Mouse (Mus musculus): ENCODE data around the gene Olfr283. TPM values are rescaled to one million over a fixed set of nuclear protein-coding genes. Genes with fewer than 3 reads are reported as not detected.
"Not testable (repeated sequence)": the region's sequence is repeated elsewhere in the genome, so short reads cannot be mapped to it uniquely, and the experiment has no call there.

Olfr283 gene
- total RNA-seq (2021): not detected
- long read RNA-seq, experiment 1: 0 reads
- long read RNA-seq, experiment 2: 0 reads

DNA sequence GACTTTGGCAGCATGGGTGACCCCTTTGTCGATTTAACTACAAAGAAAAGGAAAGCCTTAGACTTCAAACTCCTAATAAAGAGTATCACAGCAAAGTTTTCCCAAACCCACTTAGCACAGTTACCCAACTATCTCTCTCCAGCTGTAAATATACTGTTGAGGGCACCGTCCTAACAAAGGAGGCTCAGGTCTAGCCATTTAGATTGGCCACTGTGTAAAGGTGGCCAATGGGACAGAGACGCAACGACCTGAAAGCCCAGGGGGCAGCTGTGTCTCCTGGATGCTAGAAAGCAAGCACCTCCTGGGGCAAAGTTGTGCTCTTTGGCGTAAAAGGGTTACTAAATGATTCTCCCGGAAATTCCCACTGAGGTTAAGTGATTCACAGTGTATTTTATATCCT lies at the start of gene Olfr283:
Gene Olfr283, minus strand, starts transcription at position 101 of the 400 bp plus-strand sequence.
- DNase-seq: no peak

DNA sequence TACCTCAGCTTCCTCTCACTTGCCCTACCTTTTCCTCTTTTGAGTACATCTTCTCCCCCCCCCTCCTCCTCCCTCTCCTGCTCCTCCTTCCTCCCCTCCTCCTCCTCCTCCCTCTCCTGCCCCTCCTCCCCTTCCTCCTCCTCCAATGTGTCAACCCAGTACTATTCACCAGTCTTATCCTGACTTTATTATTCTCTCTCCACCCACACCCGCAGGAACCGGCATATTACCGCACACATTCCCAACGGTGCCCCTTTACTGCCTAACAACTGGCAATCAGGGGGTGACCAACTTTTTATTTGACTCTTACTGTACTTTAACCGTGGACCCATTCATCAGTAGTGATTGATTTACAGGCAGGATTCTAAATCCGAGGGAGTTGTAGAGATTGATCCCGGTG lies 44.4 kb upstream of the Olfr283 start:
- DNase-seq: no peak

DNA sequence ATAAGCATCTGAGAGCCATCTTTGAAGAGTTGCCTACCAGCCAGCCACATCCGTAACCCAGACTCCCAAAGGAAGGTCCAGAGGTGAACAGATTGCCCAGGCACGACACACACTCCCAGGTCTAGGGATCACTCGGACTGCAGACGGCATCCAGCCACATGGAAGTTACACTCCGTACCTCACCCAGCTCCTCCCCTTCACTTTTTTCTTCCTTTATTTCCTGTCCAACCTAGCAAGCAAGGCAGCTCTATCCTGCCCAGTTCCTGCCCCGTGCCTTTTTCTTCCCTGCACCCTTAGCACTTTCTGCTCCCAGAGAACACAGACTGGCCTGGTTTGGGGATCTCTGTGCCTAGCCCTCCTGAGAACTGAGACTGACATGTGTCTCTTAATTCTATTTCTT lies 44.0 kb upstream of the Olfr283 start:
- no peak for DNase-seq

DNA sequence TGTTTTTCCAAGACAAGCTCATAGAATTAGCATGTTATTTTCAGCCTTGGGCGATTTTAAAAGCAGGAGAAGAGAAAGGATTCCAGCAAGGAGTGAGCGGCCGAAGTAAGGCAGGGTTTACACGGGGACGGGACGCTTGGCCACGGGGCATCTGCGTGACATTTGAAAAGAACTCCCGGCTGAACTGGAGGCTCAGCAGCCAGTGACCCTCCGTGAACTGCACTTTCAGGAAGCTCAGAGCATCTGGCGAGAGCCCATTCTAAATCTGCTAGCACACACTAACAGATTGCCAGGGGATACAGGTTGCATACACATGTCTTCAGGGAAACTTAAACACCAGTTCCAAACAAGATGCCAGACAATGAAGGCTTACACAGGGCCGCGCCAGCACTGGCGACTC lies 43.6 kb upstream of the Olfr283 start:
- DNase-seq: no peak

DNA sequence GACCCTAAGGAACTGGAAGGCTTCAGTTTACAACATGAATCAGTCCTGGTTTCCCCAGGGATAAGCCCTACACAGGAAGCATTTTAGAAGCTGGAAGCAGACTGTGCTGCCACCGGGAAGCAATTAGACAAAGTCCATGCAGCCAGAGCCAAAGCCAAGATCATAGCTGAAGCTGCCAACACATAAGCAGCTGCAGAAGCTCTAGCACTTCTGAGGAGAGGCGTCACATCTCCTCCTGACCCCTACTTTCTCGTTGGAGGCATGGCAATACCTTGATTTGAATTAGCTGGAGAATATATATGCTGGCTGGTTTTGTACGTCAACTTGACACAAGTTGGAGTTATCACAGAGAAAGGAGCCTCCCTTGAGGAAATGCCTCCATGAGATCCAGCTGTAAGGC lies 40.2 kb upstream of the Olfr283 start:
- DNase-seq: no peak

DNA sequence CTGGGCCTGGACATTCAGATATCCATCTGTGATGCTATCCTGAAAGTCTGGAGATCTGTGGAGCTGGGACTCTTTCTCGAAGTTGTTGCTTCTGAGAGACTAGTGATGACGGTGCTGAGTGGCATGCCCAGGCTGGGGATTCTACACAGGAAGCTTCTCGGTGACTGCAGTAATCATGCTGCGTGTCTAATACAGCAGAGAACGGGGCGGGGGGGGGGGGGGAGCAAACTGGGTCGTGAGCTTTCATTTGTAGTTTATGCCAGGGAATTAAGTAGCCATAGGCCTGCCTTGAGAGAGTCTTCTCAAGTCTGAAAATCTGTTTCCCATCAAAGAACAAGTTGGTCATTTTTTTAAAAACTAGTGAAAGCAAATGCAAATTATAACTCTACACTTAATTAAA lies 37.4 kb upstream of the Olfr283 start:
- no peak for DNase-seq

DNA sequence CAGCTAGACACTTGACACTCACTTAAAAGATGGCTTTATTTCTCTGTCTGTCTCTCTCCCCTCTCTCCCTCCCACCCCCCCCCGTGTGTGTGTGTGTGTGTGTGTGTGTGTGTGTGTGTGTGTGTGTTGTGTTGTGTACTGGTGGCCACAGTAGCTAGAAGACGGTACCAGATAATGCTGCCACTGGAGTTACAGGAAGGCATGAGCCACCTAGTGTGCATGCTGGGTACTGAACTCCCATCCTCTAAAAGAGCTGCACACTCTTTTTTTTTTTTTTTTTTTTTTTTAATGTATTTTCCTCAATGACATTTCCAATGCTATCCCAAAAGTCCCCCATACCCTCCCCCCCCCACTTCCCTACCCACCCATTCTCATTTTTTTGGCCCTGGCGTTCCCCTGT lies 36.5 kb upstream of the Olfr283 start:
- peak in 1 of 2 experiments; percentile 2 for DNase-seq

DNA sequence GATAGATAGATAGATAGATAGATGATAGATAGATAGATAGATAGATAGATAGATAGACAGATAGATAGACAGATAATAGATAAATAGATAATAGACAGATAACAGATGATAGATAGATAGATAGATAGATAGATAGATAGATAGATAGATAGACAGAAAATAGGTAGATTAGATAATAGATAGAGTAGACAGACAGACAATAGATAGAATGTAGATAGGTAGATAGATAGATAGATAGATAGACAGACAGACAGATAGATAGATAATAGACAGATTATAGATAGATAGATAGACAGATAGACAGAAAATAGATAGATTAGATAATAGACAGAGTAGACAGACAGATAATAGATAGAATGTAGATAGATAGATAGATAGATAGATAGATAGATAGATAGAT lies 36.1 kb upstream of the Olfr283 start:
- DNase-seq: not testable (repeated sequence)

DNA sequence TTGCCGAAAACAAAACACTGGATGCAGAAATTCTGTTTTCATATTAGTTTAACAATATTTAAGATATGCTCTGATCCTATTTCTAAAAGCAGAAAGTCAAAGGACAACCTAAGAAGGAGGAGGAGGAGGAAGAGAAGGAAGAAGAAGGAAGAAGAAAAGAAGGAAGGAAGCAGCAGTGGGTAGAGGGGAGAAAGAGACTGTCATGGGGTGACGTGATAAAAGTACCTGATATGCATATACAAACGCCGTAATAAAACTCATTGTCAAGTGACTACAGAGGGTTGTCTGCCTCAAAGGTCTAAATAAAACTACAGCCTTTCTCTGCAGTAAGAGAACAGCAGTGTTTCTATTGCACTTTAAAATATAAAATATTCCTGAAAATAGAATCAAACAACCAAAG lies 35.2 kb upstream of the Olfr283 start:
- no peak for DNase-seq

DNA sequence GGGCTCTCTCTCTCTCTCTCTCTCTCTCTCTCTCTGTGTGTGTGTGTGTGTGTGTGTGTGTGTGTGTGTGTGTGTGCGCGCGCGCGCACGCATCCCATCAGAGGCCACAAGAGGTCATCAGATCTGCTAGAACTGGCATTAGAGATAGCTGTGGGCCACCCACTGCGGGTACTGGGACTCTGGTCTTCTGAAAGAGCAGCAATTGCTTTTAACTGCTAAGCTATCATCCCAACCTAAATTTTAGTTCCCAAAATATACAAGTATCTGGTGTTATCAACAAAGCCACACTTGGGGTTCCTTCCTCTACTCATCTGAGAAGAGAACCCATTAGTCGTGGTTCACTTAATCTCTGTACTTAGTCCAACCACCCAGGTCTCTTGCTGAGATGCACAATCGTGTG lies 29.5 kb upstream of the Olfr283 start:
- no peak for DNase-seq

DNA sequence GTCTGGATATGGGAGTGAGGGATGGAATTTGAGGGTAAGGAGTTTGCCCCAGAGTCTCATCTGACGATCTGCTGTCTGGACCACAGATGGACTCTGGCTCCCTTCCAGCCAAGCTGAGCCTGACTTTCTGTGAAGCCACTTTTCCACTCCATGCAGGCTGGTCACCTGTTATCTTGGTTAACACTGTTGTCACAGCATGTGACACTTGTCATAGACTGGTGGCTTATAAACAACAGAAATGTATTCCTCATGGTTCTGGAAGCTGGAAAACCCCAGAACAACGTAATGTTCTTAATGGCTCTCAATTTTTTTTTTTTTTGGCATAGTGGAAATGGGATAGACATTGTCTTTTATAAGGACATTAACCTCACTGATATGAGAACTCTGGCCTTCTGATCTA lies 28.9 kb upstream of the Olfr283 start:
- DNase-seq: no peak

DNA sequence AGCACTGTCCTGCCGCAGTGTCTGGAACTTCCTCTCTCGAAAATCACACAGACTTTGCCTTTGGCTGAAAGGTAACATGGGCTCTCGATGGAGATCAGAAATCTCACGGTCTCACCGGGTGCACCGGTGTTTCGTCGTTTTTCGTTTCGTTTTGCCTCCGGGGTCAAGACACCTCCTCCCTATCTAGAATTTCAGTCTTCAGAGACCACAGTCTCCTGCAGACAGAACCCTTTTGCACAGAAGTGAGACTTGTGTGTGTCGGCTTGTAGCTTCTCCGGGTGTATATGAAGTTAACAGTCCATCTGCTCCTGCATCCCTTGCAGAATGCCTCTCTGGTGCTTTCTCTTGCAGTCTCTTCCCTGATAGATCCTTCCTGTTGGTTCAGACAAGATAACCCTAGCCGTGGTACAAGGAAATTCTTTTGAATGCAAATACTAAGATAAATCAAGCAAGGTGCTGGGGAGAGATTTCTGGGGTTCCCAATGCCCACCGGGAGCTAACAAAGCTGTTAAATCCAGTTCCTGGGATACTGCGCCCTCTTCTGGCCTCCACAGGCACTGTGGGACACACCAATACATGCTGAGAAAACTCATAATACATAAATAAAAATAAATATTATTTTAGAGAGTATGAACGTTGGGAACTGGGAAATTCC lies 27.8 kb upstream of the Olfr283 start:
- DNase-seq: no peak

DNA sequence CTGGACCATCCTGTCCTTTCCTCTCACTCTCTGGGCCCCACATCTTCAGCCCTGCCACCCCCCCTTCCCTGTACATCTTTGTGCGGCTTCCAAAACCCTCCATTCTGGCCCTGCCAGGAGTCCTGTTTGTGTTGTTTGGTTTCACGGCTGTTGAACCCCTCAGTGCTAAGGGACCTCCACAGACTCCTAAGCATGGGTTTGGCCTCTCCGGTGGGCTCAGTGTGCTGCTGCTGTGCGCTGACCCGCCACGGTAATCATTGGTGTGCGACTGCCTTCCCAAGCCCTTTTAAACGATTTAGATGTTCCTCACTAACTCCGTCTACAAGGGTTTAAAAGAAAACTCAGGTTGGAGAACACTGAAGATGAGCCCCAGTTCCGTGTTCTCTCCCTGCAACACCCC lies 21.6 kb upstream of the Olfr283 start:
- DNase-seq: no peak

DNA sequence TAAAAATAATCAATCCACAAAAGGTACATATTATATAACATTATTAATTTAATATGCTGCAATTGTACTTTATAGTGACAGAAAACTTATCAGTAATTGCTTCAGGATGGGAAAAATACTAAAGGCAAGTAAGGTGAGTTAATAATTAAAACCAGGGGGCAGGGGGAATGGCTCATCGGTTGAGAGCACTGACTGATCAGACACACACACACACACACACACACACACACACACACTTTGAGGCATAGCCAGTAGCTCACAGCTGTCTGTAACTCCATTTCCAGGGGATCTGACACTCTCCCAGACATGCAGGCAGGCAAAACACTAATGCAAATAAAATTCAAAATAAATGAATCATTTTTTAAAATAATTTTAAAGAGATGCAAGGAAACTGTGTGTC lies 16.4 kb upstream of the Olfr283 start:
- no peak for DNase-seq

DNA sequence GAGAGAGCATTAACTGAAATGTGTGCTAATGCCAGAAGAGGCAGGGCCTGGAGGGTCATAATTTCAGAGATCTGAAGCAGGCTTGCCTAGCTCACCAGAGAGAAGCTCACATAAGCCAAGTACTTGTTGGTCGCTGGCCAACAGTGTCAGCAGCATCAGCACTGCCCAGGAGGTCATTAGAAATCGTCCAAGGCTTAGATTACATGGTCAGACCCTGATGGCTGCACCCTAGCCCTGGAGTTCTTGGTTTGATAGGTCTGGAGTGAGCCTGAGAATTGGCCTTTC lies 11.1 kb upstream of the Olfr283 start:
- DNase-seq: peak in 1 of 2 experiments; percentile 2

DNA sequence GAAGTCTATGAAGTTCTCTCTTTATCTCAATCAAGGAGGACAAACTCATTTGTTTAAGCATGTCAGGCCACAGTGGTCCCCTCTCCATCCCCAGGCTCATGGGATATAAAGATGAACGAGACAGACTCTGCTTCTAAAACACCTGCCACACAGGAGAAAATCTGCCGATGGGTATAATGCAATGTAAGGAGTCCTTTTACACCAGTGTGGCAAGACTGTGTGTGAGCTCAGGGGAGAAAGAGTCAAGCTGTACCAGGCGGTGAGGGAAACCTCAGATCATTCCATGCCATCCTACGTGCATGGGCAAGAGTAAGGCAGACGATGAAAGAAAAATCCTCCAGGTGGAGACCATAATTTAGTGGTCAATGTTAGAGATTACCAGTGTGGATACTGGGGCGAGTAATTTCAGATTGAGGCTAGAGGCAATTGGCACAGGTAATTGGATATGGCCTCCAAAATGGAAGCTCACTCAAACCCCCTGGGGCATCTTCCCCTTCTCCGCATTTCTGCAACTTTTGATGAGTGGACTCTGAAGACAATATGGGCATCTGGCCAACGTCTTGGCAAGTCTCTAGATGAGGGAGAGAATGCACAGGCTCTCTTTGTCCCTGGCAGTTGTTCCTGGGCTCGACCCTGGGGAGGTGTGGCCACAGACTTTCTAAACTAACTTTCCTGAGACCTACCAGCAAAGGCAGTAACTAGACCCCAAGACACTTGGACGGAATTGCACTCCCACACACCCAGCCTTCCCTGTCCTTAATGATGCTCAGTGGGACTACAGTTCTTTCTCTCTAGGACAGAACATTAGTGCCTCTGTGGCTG lies 10.5 kb upstream of the Olfr283 start:
- DNase-seq: peak in 1 of 2 experiments; percentile 1

DNA sequence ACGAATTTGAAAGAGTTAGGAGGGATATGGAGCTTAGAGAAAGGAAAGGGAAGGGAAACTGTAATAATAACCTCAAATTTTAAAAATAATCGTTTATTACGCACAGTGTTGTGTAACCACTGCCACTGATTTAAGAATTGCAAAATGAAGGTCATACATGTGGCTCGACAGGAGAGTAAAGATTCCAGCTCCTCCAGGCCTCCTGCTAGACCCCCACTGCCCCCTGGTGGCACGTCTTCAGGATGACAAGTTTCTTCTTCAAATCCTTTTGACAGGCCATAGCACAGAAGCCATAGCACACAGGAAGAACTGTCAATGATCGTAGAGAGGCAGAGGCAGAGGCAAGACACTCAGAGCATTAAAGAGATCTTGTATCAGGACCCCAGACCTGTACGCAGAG lies 9.1 kb upstream of the Olfr283 start:
- peak; percentile 70 to 82 for DNase-seq

DNA sequence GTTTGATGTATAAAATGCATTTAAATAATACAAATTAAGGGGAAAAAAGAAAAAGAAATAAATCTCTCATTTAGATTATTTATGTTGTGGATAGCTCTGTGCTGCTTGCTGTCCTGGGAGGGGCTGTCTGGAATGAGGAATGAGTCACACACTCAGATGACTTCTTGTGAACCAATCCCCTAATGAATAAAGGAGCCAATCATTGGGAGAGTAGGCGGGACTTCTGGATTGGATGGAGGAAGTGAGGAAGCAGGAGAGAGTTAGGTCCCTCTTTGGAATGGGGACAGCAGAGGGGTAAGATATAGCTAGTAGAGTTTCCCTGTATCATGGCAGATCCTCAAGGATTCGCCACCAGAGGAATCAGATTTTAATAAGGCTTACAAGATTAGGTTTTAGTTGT lies 6.9 kb upstream of the Olfr283 start:
- DNase-seq: peak in 1 of 2 experiments; percentile 8

DNA sequence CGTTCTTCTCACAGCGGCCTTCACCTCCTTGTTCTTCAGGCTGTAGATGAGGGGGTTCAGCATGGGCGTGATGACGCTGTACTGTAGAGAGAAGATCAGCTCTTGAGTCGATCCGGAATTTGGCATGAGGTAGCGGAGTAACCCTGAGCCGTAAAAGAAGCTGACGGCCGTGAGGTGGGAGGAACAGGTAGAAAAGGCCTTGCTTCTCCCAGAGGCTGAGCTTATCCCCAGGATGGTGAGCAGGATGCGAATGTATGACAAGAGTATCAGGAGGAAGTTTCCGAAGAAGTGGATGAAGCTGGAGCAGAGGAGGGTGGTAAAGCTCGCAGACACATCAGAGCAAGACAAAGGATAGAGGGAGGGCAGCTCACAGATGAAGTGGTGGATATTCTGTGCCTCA lies 2.5 kb downstream of the Olfr283 start:
- DNase-seq: no peak

DNA sequence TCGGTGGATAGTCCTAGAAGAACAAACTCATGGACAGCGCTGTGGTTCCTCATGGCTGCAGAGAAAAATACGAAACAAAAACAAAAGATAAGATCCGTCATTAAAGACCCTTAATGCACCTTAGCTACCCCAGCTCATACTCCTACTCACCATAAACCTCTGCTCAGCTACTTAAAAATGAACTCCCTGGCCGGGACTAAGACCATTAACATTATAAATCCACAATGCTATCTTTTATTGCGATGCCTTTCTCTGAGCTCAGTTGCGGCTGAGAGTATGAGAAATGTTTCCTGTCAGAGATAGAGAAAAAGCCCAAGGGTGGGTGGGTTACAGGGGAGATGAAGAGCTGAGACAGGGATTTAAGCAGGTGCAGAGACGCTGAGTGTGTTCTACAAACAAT lies 39.9 kb downstream of the Olfr283 start, which contains the start of gene Olfr284:
Gene Olfr284, minus strand, starts transcription at position 101 of the 400 bp plus-strand sequence.
- no peak for DNase-seq

Data from heart, adult 18-20 months (tissue).